Mouse (Mus musculus) midbrain, embryonic 14.5 days (tissue): ENCODE data around the gene Mboat7. TPM values are rescaled to one million over a fixed set of nuclear protein-coding genes. Genes with fewer than 3 reads are reported as not detected.
"Not testable (repeated sequence)": the region's sequence is repeated elsewhere in the genome, so short reads cannot be mapped to it uniquely, and the experiment has no call there.

Source experiments
- ATAC-seq: fragments of 200-750 bp; cut with Nextera tagmentation; 2 replicates; pipeline ENCODE4 v1.8.0; 2017; ENCODE audit warnings: moderate number of reproducible peaks, moderate library complexity; ENCODE audit not compliant: low FRiP score, low TSS enrichment
- DNase-seq: peaks from one replicate; pipeline ENCODE4 v3.0.0-alpha.2; 2015
- H3K27ac ChIP-seq: fragments of 300-500 bp; sonication (generic); replicated peaks from 2 replicates; pipeline ENCODE4 v1.5.1; 2014; ENCODE audit warnings: mild to moderate bottlenecking, low read depth, low read length, moderate library complexity
- H3K27me3 ChIP-seq: fragments of 300-500 bp; sonication (generic); 2 replicates; pipeline ENCODE4 v1.6.1; 2014; ENCODE audit warnings: low read length, control low read depth, mixed read lengths; ENCODE audit not compliant: control insufficient read depth, insufficient read depth
- H3K36me3 ChIP-seq: fragments of 300-500 bp; sonication (generic); 2 replicates; pipeline ENCODE4 v1.6.1; 2014; ENCODE audit warnings: low read length, control low read depth; ENCODE audit not compliant: control insufficient read depth, insufficient read depth
- H3K4me1 ChIP-seq: fragments of 300-500 bp; sonication (generic); 2 replicates; pipeline ENCODE4 v1.6.1; 2014; ENCODE audit warnings: mild to moderate bottlenecking, antibody characterized with exemption, low read length, control low read depth; ENCODE audit not compliant: control insufficient read depth, insufficient read depth
- H3K4me2 ChIP-seq: fragments of 300-500 bp; sonication (generic); 2 replicates; pipeline ENCODE4 v1.6.1; 2014; ENCODE audit warnings: mild to moderate bottlenecking, low read length, moderate library complexity
- H3K4me3 ChIP-seq: fragments of 300-500 bp; sonication (generic); replicated peaks from 2 replicates; pipeline ENCODE4 v1.5.1; 2014; ENCODE audit warnings: low read depth, low read length
- H3K9ac ChIP-seq: fragments of 300-500 bp; sonication (generic); replicated peaks from 2 replicates; pipeline ENCODE4 v1.6.1; 2014; ENCODE audit warnings: mild to moderate bottlenecking, low read length, moderate library complexity
- H3K9me3 ChIP-seq: fragments of 300-500 bp; sonication (generic); 2 replicates; pipeline ENCODE4 v1.6.1; 2016; ENCODE audit warnings: low read length, control low read depth, mixed read lengths; ENCODE audit not compliant: control insufficient read depth
- WGBS: fragments of 180-500 bp; shearing (Covaris S2); extraction: QIAGEN DNeasy Blood & Tissue Kit; methylation state at CpG from one replicate; pipeline ENCODE4 v1.1.7; 2014; 5-methylcytosine and 5-hydroxymethylcytosine counted together
- polyA plus RNA-seq: library from polyadenylated mRNA; unstranded; fragments of >200 nt; fragmentation: Nextera tagmentation; extraction: Ambion mirVana; gene quantifications from 2 replicates; pipeline ENCODE4 v1.2.1, GENCODE M21; 2014

Mboat7 gene
- 70.6 and 70.7 TPM in 2 replicates for polyA plus RNA-seq

DNA sequence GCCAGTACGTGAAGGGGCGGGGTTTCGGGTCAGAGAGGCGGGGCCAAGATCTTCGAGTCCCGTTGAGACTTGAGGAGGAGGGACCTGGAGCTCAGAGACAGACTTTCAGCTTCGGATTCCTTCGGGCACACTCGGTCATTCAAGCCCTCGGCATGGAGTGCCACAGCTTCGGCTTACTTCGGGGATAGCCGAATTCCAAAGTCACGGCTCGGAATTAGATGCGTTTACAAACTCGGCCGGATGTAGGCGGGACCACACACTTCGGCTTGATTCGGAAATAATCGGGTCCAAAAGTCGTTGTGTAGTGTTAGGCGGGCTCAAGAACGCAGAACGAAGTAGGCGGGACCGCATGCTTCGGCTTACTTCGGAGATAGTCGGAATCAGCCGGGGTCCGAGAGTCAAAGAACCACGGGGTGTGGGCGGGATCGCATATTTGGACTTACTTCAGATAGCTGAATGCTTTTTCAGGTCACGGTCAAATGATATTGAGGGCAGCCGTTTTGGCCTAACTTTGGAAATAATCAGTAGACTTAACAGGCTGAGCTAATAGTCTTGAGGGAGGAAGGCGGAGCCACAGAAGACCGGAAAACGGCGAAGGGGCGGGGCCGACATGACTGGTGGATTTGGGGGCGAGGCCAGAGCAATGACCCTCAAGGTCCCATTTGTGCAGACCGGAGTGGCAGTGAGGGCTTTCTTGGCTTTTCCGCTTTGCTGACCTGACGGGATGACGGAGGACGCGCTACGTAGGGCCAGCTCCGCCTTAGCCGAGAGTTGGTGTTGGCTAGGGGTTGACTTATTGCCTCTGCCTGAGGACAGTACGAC, at the start of gene Mboat7:
Gene Mboat7, minus strand, starts transcription at position 537 of the 822 bp plus-strand sequence.
- Histone ChIP-seq H3K36me3 (peaks cover 24% of the 10 kb centered on the region), H3K4me1 (peaks cover 17% of the 10 kb centered on the region), H3K27ac (peak within 1 kb of the TSS; percentile 92), H3K9ac (peak within 1 kb of the TSS; percentile 88), H3K4me3 (peak within 1 kb of the TSS; percentile 73), H3K4me2 (peak within 1 kb of the TSS; percentile 75), H3K27me3 (no peaks in the 10 kb centered on the region), H3K9me3 (no peaks in the 10 kb centered on the region)
- WGBS = under 1% methylated on average over 55 of the region's 55 CpGs
- peak; percentile 99 for DNase-seq
- peak; percentile 93 for ATAC-seq

DNA sequence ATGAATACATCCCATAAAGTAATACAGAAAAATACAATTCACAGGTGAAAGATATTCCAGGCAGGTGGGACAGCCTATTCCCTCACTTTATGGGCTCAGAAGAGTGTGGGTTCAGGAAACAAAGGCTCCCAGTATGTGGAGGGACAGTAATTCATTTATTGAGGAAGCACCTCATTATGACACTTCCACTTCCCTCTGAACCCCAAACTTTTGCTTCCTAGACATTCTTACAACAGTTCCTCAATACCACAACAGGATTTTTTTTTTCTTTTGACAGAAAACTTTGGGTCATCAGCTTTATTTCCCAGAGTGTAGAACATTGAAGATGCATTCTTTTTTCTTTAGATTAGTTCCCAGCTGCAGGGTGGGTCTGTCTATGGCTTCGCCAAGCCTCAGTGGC, 39.4 kb upstream of the Mboat7 start:
- H3K36me3 ChIP-seq, H3K4me2 ChIP-seq, ATAC-seq, DNase-seq, H3K4me1 ChIP-seq, H3K4me3 ChIP-seq, H3K9ac ChIP-seq, H3K27me3 ChIP-seq, H3K9me3 ChIP-seq, H3K27ac ChIP-seq: not testable (repeated sequence)
- no CpG with 5 or more reads among the region's 1 CpGs for WGBS

DNA sequence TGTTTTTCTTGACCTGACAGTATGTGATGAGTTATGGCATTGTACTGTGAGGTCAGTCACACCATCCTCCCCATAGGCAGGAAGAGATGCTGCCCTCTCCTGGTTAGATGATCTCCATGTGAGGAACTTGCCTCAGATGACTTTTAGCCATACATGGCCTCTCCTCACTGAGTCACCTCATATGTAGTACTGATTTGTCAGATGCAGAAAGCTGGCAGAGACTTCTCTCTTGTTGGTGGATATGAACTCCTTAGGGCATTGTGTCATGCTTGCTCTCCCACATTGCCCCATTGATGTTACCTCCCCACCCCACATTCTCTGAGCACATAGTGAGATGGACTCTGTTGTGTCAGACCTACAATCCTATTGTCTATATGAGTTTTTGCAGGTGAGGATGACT, 32.1 kb upstream of the Mboat7 start:
- H3K4me1 ChIP-seq, H3K9ac ChIP-seq, H3K36me3 ChIP-seq, ATAC-seq, H3K27me3 ChIP-seq, H3K9me3 ChIP-seq, H3K4me3 ChIP-seq, H3K27ac ChIP-seq, DNase-seq, H3K4me2 ChIP-seq: not testable (repeated sequence)

DNA sequence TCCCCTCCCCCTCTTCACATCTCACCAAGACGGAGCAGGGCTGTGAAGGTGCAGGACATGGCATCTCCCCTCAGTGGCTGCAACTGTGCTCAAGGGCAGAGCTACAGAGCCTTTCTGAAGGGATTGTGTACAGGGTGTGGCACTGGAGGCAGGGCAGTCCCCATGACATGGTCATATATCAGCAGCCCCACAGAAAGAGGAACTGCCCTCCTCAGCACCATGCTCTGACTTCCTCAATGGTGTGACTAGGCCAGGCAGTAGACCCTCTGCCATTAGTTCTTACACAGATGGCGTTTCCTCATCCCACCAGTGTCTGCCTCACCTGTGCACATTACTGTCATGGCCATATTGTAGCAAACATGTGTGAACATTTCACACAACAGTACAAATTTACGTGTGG, 26.9 kb upstream of the Mboat7 start, which contains the start of gene Pirb:
Gene Pirb, minus strand, starts transcription at position 124 of the 400 bp plus-strand sequence.
- H3K27ac ChIP-seq, H3K4me2 ChIP-seq, H3K4me3 ChIP-seq, H3K4me1 ChIP-seq, ATAC-seq, H3K36me3 ChIP-seq, H3K9ac ChIP-seq, DNase-seq, H3K9me3 ChIP-seq, H3K27me3 ChIP-seq: not testable (repeated sequence)
- WGBS = 50% methylated on average over 1 of the region's 3 CpGs

DNA sequence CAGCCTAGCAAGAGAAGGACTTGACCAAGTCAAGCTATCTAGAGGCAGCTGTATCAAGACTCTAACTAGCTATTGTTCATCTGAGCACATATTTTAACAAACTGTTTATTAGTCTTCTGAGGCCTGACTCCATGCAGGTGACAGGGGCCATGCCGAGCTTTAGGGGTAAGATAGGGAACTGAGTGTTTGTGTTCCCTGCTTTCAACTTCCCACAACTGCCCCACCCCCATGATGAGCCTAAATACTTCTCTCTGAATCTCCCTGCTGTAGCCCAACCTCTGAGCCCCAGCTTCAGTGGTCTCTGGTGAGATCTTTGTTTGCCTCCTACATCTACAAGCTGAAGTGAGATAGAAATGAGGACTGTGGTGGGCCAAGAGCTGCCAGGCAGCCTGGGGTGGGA, 21.9 kb upstream of the Mboat7 start:
- DNase-seq = no peak
- no peak overlapping the region for H3K4me3 ChIP-seq
- H3K4me1 ChIP-seq = no peaks in the 10 kb centered on the region
- ATAC-seq = no peak
- 79% methylated on average over 1 of the region's 1 CpGs for WGBS
- no peaks in the 10 kb centered on the region for H3K36me3 ChIP-seq
- H3K9ac ChIP-seq = no peak overlapping the region
- H3K27me3 ChIP-seq = no peaks in the 10 kb centered on the region
- H3K27ac ChIP-seq = no peak overlapping the region
- H3K4me2 ChIP-seq = no peak overlapping the region
- no peaks in the 10 kb centered on the region for H3K9me3 ChIP-seq

DNA sequence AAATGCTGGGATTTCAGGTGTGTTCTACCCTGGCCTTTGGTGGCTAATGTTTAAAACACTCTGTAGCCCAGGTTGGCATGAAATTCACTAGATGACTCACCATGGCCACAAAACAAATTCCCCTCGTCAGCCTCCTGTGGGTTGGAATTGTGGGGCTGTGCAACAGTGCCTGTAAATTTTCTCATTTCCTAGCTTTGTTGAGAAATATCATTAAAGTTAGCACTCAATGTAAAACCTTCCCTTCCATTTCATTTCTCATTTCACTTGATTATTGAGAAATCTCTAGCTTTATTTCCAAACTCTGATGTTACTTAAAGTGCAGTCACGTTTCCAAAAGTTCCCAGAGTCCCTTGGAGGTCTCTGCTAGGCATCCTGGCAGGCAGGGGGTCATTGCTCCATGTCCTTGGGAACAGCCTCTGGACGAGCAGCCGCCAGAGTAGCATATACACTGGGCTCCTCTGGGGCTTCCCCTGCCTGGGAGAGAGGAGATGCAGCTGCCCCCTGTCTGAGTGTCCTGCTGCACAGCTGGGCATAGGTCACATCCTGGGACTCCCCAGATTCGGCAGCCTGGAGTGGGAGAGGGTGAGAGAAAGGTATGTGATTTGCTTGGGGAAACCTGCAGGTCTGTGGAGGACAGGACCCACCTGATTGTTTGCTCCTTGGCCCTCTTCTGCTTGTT, 19.1 kb upstream of the Mboat7 start:
- H3K27ac ChIP-seq = no peak overlapping the region
- H3K27me3 ChIP-seq = no peaks in the 10 kb centered on the region
- no peaks in the 10 kb centered on the region for H3K4me1 ChIP-seq
- no peak overlapping the region for H3K4me2 ChIP-seq
- H3K4me3 ChIP-seq = no peak overlapping the region
- H3K9ac ChIP-seq = no peak overlapping the region
- no peaks in the 10 kb centered on the region for H3K9me3 ChIP-seq
- ATAC-seq (no peak), DNase-seq (no peak)
- peaks cover 10% of the 10 kb centered on the region for H3K36me3 ChIP-seq
- 33% methylated on average over 5 of the region's 5 CpGs for WGBS

DNA sequence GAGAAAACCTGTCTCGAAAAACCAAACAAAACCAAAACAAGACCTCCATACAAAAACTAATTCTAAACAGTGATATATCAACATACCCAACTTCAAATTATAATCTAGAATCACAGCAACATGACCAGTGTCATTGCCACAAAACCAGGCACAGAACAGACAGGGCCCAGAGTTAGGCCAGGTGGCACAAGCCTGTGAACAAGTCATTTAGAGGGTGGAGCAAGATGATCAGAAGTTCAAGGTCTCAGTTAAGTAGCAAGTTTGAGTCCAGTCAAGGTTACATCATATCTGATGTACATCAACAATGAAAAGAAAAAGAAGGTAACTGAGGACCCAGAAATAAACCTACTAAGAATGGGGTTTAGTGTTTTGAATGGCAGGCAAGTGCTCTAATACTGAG, 15.7 kb upstream of the Mboat7 start:
- H3K4me2 ChIP-seq = no peak overlapping the region
- peaks cover 32% of the 10 kb centered on the region for H3K36me3 ChIP-seq
- no peak for DNase-seq
- peaks cover 10% of the 10 kb centered on the region for H3K4me1 ChIP-seq
- H3K27me3 ChIP-seq = no peaks in the 10 kb centered on the region
- no peak overlapping the region for H3K4me3 ChIP-seq
- no peak overlapping the region for H3K9ac ChIP-seq
- H3K27ac ChIP-seq = no peak overlapping the region
- WGBS = 81% methylated on average over 1 of the region's 1 CpGs
- ATAC-seq = no peak
- no peaks in the 10 kb centered on the region for H3K9me3 ChIP-seq

DNA sequence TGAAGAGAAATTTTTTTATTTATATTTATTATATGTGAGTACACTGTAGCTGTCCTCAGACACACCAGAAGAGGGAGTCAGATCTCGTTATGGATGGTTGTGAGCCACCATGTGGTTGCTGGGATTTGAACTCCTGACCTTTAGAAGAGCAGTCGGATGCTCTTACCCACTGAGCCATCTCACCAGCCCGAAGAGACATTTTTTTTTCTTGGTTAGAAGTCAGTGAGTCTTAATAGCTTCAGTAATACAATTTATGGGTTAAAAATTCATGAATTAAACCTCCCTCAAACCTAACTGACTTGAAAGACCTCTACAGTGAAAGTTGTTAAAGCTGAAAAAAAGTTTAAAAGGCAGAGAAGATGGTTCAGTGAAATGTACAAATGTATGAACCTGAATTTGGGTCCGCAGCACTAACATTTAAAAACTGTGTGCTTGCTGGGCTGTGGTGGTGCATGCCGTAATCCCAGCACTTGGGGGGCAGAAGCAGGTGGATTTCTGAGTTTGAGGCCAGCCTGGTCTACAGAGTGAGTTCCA, 15.2 kb upstream of the Mboat7 start:
- ATAC-seq, H3K27me3 ChIP-seq, H3K9ac ChIP-seq, H3K4me2 ChIP-seq, H3K9me3 ChIP-seq, H3K4me3 ChIP-seq, DNase-seq, H3K27ac ChIP-seq: not testable (repeated sequence)
- Histone ChIP-seq H3K36me3 (peaks cover 32% of the 10 kb centered on the region), H3K4me1 (peaks cover 11% of the 10 kb centered on the region)
- 38% methylated on average over 5 of the region's 5 CpGs for WGBS
